Mouse (Mus musculus) liver, embryonic 15.5 days (tissue): ENCODE measurements around the gene Isyna1. TPM values are rescaled to one million over a fixed set of nuclear protein-coding genes. Genes with fewer than 3 reads are reported as not detected.
A peak's percentile ranks its signal among the peaks of the same experiment; 100 is the strongest.

Experiments used
- ATAC-seq: fragments of 200-750 bp; cut with Nextera tagmentation; 2 replicates; pipeline ENCODE4 v1.8.0; 2017; ENCODE audit warnings: moderate number of reproducible peaks, mild to moderate bottlenecking, moderate library complexity; ENCODE audit not compliant: insufficient read depth
- H3K27ac ChIP-seq: fragments of 300-500 bp; sonication (generic); replicated peaks from 2 replicates; pipeline ENCODE4 v1.5.1; 2015; ENCODE audit warnings: mild to moderate bottlenecking, inconsistent platforms
- H3K27me3 ChIP-seq: fragments of 300-500 bp; sonication (generic); 2 replicates; pipeline ENCODE4 v1.6.1; 2015; ENCODE audit warnings: mild to moderate bottlenecking, inconsistent platforms
- H3K36me3 ChIP-seq: fragments of 300-500 bp; sonication (generic); replicated peaks from 2 replicates; pipeline ENCODE4 v1.6.1; 2015; ENCODE audit warnings: moderate library complexity, mild to moderate bottlenecking, inconsistent platforms
- H3K4me1 ChIP-seq: fragments of 300-500 bp; sonication (generic); replicated peaks from 2 replicates; pipeline ENCODE4 v1.6.1; 2015; ENCODE audit warnings: inconsistent platforms
- H3K4me2 ChIP-seq: fragments of 300-500 bp; sonication (generic); 2 replicates; pipeline ENCODE4 v1.6.1; 2015; ENCODE audit warnings: moderate library complexity, mild to moderate bottlenecking, inconsistent platforms
- H3K4me3 ChIP-seq: fragments of 300-500 bp; sonication (generic); replicated peaks from 2 replicates; pipeline ENCODE4 v1.5.1; 2015; ENCODE audit warnings: mild to moderate bottlenecking, inconsistent platforms
- H3K9ac ChIP-seq: fragments of 300-500 bp; sonication (generic); 2 replicates; pipeline ENCODE4 v1.6.1; 2015; ENCODE audit warnings: moderate library complexity, mild to moderate bottlenecking, inconsistent platforms
- H3K9me3 ChIP-seq: fragments of 300-500 bp; sonication (generic); replicated peaks from 2 replicates; pipeline ENCODE4 v1.6.1; 2016; ENCODE audit warnings: inconsistent platforms
- WGBS: fragments of 180-500 bp; shearing (Covaris S2); methylation state at CpG from one replicate; pipeline ENCODE4 v1.1.7; 2015; ENCODE audit warnings: mixed read lengths; ENCODE audit not compliant: insufficient replicate concordance; 5-methylcytosine and 5-hydroxymethylcytosine counted together
- polyA plus RNA-seq: library from polyadenylated mRNA; unstranded; fragments of >200 nt; fragmentation: Nextera tagmentation; extraction: Ambion mirVana; gene quantifications from 2 replicates; pipeline ENCODE4 v1.2.1, GENCODE M21; 2015

Isyna1 gene
- polyA plus RNA-seq, 1 experiment from 2014 or later: 43.2 TPM

GRCm38 (mm10) chr8:70605871-70606779 lies 12.0 kb downstream of the Isyna1 start:
- ATAC-seq: no peak
- 63% methylated on average over 9 of the region's 9 CpGs for WGBS
- Histone ChIP-seq H3K4me3 (no peak overlapping the region), H3K4me1 (peaks cover 82% of the 10 kb centered on the region), H3K9me3 (no peaks in the 10 kb centered on the region), H3K27me3 (peaks cover 16% of the 10 kb centered on the region), H3K9ac (no peak overlapping the region), H3K27ac (no peak overlapping the region), H3K4me2 (peak overlapping the region; percentile 100; the same call in 1 of the 2 replicates), H3K36me3 (peaks cover 9% of the 10 kb centered on the region)

GRCm38 (mm10) chr8:70606780-70607602 lies 12.8 kb downstream of the Isyna1 start:
- Histone ChIP-seq H3K27me3 (peaks cover 16% of the 10 kb centered on the region), H3K4me3 (peak overlapping the region; percentile 76), H3K4me2 (peak overlapping the region; percentile 100), H3K36me3 (peaks cover 9% of the 10 kb centered on the region), H3K27ac (no peak overlapping the region; the same call in 1 of the 2 replicates), H3K4me1 (peaks cover 83% of the 10 kb centered on the region), H3K9me3 (no peaks in the 10 kb centered on the region), H3K9ac (peak overlapping the region; percentile 74; the same call in 1 of the 2 replicates)
- WGBS: 46% methylated on average over 18 of the region's 18 CpGs
- ATAC-seq: no peak

GRCm38 (mm10) chr8:70607603-70607897 lies 13.4 kb downstream of the Isyna1 start:
- WGBS: 10% methylated on average over 6 of the region's 6 CpGs
- H3K27ac ChIP-seq: peak overlapping the region; percentile 85

GRCm38 (mm10) chr8:70607898-70608748 lies 13.9 kb downstream of the Isyna1 start:
- WGBS: under 1% methylated on average over 84 of the region's 84 CpGs
- peak; percentile 3; the same call in 1 of the 2 replicates for ATAC-seq
- H3K36me3 ChIP-seq: peaks cover under 1% of the 10 kb centered on the region; the same call in 1 of the 2 replicates
- H3K4me1 ChIP-seq: peaks cover 81% of the 10 kb centered on the region
- peaks cover 16% of the 10 kb centered on the region for H3K27me3 ChIP-seq
- no peaks in the 10 kb centered on the region for H3K9me3 ChIP-seq
- peak overlapping the region; percentile 100 for H3K4me2 ChIP-seq
- peak overlapping the region; percentile 76 for H3K4me3 ChIP-seq
- peak overlapping the region; percentile 74 for H3K9ac ChIP-seq
- peak overlapping the region; percentile 85 for H3K27ac ChIP-seq

More at GRCm38 (mm10) chr8:70607603-70607897, 13.4 kb downstream of the Isyna1 start:
- Histone ChIP-seq H3K36me3 (peaks cover 6% of the 10 kb centered on the region; the same call in 1 of the 2 replicates), H3K9ac (peak overlapping the region; percentile 74), H3K27me3 (peaks cover 16% of the 10 kb centered on the region), H3K9me3 (no peaks in the 10 kb centered on the region), H3K4me2 (peak overlapping the region; percentile 100), H3K4me1 (peaks cover 81% of the 10 kb centered on the region), H3K4me3 (peak overlapping the region; percentile 76)
- no peak for ATAC-seq

- peaks cover 85% of the 10 kb centered on the region for H3K4me1 ChIP-seq
- no peaks in the 10 kb centered on the region for H3K9me3 ChIP-seq
- peak within 1 kb of the TSS; percentile 76 for H3K4me3 ChIP-seq
- WGBS: 2% methylated on average over 26 of the region's 26 CpGs
- peak within 1 kb of the TSS; percentile 85 for H3K27ac ChIP-seq
- no peaks in the 10 kb centered on the region for H3K36me3 ChIP-seq
- H3K9ac ChIP-seq: peak within 1 kb of the TSS; percentile 74
- ATAC-seq: no peak
- peaks cover 16% of the 10 kb centered on the region for H3K27me3 ChIP-seq
- H3K4me2 ChIP-seq: peak within 1 kb of the TSS; percentile 100
Measured at GRCm38 (mm10) chr8:70608749-70609367, 14.7 kb downstream of the Isyna1 start, which contains the start of gene Ssbp4. Gene Ssbp4 (minus strand): TSS chr8:70608872.

GRCm38 (mm10) chr8:70609368-70609848 lies 15.2 kb downstream of the Isyna1 start:
- WGBS: under 1% methylated on average over 39 of the region's 39 CpGs
- Histone ChIP-seq H3K9ac (peak overlapping the region; percentile 69), H3K9me3 (no peaks in the 10 kb centered on the region), H3K4me2 (peak overlapping the region; percentile 100), H3K4me1 (peaks cover 87% of the 10 kb centered on the region), H3K36me3 (no peaks in the 10 kb centered on the region), H3K27ac (peak overlapping the region; percentile 85), H3K27me3 (peaks cover 16% of the 10 kb centered on the region), H3K4me3 (peak overlapping the region; percentile 76)
- peak; percentile 32 for ATAC-seq

GRCm38 (mm10) chr8:70609849-70610795 lies 15.9 kb downstream of the Isyna1 start:
- Histone ChIP-seq H3K27ac (peak overlapping the region; percentile 85), H3K4me3 (peak overlapping the region; percentile 76), H3K4me1 (peaks cover 90% of the 10 kb centered on the region), H3K4me2 (peak overlapping the region; percentile 100), H3K27me3 (peaks cover 16% of the 10 kb centered on the region), H3K9ac (peak overlapping the region; percentile 69), H3K36me3 (no peaks in the 10 kb centered on the region), H3K9me3 (no peaks in the 10 kb centered on the region)
- WGBS: under 1% methylated on average over 45 of the region's 45 CpGs
- peak; percentile 51 for ATAC-seq

- under 1% methylated on average over 54 of the region's 54 CpGs for WGBS
- Histone ChIP-seq H3K36me3 (no peaks in the 10 kb centered on the region), H3K27me3 (peaks cover 16% of the 10 kb centered on the region), H3K4me2 (peak overlapping the region; percentile 100), H3K9me3 (no peaks in the 10 kb centered on the region), H3K4me1 (peaks cover 93% of the 10 kb centered on the region), H3K27ac (peak overlapping the region; percentile 87), H3K9ac (peak overlapping the region; percentile 69), H3K4me3 (peak overlapping the region; percentile 76)
- peak; percentile 51 for ATAC-seq
Measured at GRCm38 (mm10) chr8:70610796-70611771, 16.9 kb downstream of the Isyna1 start.
